Mouse (Mus musculus): ENCODE data around the gene D230025D16Rik. TPM values are rescaled to one million over a fixed set of nuclear protein-coding genes. Genes with fewer than 3 reads are reported as not detected.
A peak's percentile ranks its signal among the peaks of the same experiment; 100 is the strongest.

D230025D16Rik gene
- polyA plus RNA-seq, 1 experiment, result 22.1 TPM

DNA sequence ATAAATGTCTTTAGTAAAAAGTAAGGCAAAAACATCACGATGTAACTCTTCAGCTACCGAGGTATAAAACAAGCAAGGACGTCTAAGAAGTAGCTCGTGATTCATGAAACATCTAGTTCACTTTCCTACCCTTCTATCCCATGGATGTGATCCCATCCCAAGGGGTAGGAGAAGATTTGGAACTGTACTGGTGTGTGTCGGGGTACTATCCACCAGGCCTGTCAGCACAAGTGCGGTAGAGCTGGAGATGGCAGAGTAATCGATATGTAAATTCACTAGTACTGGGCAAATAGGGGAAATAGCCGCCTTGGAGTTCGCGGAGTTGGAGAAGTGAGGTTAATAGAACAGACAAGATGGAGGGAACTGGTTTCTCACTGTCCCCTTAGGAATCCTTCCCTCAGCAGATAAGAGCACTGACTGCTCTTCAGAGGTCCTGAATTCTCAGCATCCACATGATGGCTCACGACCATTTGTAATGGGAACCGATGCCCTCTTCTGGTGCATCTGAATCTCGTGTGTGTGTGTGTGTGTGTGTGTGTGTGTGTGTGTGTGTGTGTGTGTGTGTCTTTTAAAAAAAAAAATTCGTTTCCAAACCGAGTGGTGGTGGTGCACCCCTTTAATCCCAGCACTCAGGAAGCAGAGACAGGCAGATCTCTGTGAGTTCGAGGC is 38.4 kb downstream of the D230025D16Rik start:
- 50% methylated on average over 16 of the region's 16 CpGs for WGBS
- no peaks in the 10 kb centered on the region for H3K27me3 ChIP-seq (replicated peaks; ENCODE audit: control insufficient read depth, insufficient read depth, low read length)
- H3K4me3 ChIP-seq (ENCODE audit: insufficient read depth, low read depth, low read length), result no peak overlapping the region
- no peak overlapping the region for H3K27ac ChIP-seq (ENCODE audit: insufficient read depth, low read depth, low read length)
- TF ChIP-seq CTCF (conservative IDR thresholded peaks at IDR 0.05; ENCODE audit: insufficient read depth, insufficient read length, low read depth, low read length) (no peak), POLR2A (IDR thresholded peaks at IDR 0.05; ENCODE audit: low read depth, low read length) (no peak)
- peaks cover 1% of the 10 kb centered on the region for H3K36me3 ChIP-seq (ENCODE audit: control insufficient read depth, insufficient read depth, low read length)
- DNase-seq, result no peak
- peaks cover 3% of the 10 kb centered on the region; the same call in 1 of the 2 replicates for H3K4me1 ChIP-seq (ENCODE audit: control insufficient read depth, insufficient read depth, low read length)

GRCm38 (mm10) chr8:105264024-105264982 is 39.4 kb downstream of the D230025D16Rik start, which contains the start of the genes Tradd and Fbxl8:
Gene Tradd, minus strand, starts transcription at chr8:105264609.
Gene Fbxl8, plus strand, starts transcription at chr8:105264648.
- Histone ChIP-seq H3K4me3 (ENCODE audit: insufficient read depth, low read depth, low read length) (peak within 1 kb of the TSS; percentile 99), H3K36me3 (ENCODE audit: control insufficient read depth, insufficient read depth, low read length) (peaks cover 1% of the 10 kb centered on the region), H3K4me1 (ENCODE audit: control insufficient read depth, insufficient read depth, low read length) (peaks cover 5% of the 10 kb centered on the region; the same call in 1 of the 2 replicates), H3K27me3 (replicated peaks; ENCODE audit: control insufficient read depth, insufficient read depth, low read length) (no peaks in the 10 kb centered on the region), H3K27ac (ENCODE audit: insufficient read depth, low read depth, low read length) (peak within 1 kb of the TSS; percentile 26; the same call in 1 of the 2 replicates)
- 1% methylated on average over 54 of the region's 54 CpGs for WGBS
- DNase-seq, result peak; percentile 84
- no peak for TF ChIP-seq CTCF (conservative IDR thresholded peaks at IDR 0.05; ENCODE audit: insufficient read depth, insufficient read length, low read depth, low read length)
- TF ChIP-seq POLR2A (IDR thresholded peaks at IDR 0.05; ENCODE audit: low read depth, low read length), result peak; percentile 54

DNA sequence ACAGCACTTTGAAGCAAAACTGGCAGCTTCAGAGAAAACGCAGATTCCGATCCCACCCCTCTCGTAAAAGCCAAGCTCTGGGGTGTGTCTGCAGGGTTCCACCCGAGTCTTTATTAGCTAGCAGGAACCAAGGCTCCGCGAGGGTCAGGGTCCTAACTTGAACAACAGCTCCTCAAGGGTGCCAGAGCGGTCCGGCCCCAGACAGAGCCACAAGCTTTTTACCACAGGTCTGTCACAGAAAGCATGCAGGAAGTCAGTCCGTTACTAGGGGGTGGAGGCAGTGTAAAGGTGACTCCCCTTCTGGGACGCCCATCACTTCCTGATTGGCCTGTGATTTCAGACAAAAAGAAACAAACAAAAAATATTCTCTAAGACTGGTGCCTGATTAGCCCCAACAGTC is 40.2 kb downstream of the D230025D16Rik start:
- Histone ChIP-seq H3K4me3 (ENCODE audit: insufficient read depth, low read depth, low read length) (peak overlapping the region; percentile 99), H3K4me1 (ENCODE audit: control insufficient read depth, insufficient read depth, low read length) (peaks cover 3% of the 10 kb centered on the region; the same call in 1 of the 2 replicates), H3K27me3 (replicated peaks; ENCODE audit: control insufficient read depth, insufficient read depth, low read length) (no peaks in the 10 kb centered on the region), H3K27ac (ENCODE audit: insufficient read depth, low read depth, low read length) (0 out of 2 replicates have a peak overlapping the region, but pooled peaks have one; percentile 26), H3K36me3 (ENCODE audit: control insufficient read depth, insufficient read depth, low read length) (peaks cover 1% of the 10 kb centered on the region)
- no peak for TF ChIP-seq CTCF (conservative IDR thresholded peaks at IDR 0.05; ENCODE audit: insufficient read depth, insufficient read length, low read depth, low read length)
- no peak for TF ChIP-seq POLR2A (IDR thresholded peaks at IDR 0.05; ENCODE audit: low read depth, low read length)
- DNase-seq, result peak; percentile 60
- WGBS, result 7% methylated on average over 10 of the region's 10 CpGs

DNA sequence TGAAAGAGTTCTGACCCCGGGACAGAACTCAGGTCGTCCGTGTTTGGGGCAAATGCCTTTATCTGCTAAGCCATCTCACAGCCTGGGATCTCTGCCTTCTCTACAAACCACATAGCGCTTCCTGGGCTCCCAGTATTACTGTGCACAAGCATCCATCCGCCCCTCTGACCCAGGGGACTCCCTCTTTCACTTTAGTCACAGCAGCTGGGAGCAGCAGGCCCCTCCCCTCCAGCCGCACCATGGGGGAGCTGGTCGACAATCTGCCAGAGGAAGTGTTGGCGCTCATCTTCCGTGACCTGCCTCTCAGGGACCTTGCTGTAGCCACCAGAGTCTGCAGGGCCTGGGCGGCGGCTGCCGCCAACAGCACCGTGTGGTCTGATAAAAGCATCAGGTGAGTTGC is 41.8 kb downstream of the D230025D16Rik start:
- TF ChIP-seq CTCF (conservative IDR thresholded peaks at IDR 0.05; ENCODE audit: insufficient read depth, insufficient read length, low read depth, low read length) (no peak), POLR2A (IDR thresholded peaks at IDR 0.05; ENCODE audit: low read depth, low read length) (no peak)
- H3K36me3 ChIP-seq (ENCODE audit: control insufficient read depth, insufficient read depth, low read length), result peaks cover 1% of the 10 kb centered on the region
- 81% methylated on average over 13 of the region's 13 CpGs for WGBS
- H3K4me3 ChIP-seq (ENCODE audit: insufficient read depth, low read depth, low read length), result no peak overlapping the region
- no peak overlapping the region for H3K27ac ChIP-seq (ENCODE audit: insufficient read depth, low read depth, low read length)
- no peaks in the 10 kb centered on the region for H3K27me3 ChIP-seq (replicated peaks; ENCODE audit: control insufficient read depth, insufficient read depth, low read length)
- peaks cover 3% of the 10 kb centered on the region; the same call in 1 of the 2 replicates for H3K4me1 ChIP-seq (ENCODE audit: control insufficient read depth, insufficient read depth, low read length)
- DNase-seq, result no peak

DNA sequence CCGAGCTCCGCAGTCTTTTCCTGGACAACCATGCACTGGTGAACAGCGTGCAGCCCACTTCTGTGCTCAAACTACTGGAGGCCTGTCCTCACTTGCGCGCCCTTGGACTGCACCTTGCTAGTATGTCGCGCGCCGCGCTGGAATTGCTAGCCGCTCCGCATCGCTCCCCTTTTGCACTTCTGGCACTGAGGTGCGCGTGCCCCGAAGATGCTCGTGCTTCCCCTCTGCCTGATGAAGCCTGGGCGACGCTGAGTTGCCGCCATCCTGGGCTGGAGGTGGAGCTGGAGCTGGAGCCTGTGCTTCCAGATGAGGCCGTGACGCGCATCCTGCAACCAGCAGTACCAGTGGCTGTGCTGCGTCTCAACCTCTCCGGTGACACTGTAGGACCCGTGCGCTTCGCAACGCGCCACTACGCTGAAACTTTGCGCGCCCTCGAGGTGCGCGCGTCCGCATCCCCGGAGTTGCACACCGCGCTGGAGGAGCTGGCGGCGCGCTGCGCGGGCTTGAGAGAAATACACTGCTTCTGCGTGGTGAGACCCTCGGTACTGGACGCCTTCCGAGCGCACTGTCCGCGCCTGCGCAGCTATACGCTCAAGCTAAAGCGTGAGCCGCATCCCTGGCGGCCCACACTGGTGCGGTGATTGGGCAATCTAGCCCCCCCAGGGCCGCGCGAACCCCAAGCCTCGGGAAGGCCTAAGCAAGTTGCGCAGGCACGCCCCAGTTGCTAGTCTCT is 43.6 kb downstream of the D230025D16Rik start:
- Histone ChIP-seq H3K27ac (ENCODE audit: insufficient read depth, low read depth, low read length) (no peak overlapping the region), H3K36me3 (ENCODE audit: control insufficient read depth, insufficient read depth, low read length) (peaks cover 1% of the 10 kb centered on the region), H3K4me1 (ENCODE audit: control insufficient read depth, insufficient read depth, low read length) (peaks cover 3% of the 10 kb centered on the region; the same call in 1 of the 2 replicates), H3K4me3 (ENCODE audit: insufficient read depth, low read depth, low read length) (peak overlapping the region; percentile 56), H3K27me3 (replicated peaks; ENCODE audit: control insufficient read depth, insufficient read depth, low read length) (no peaks in the 10 kb centered on the region)
- TF ChIP-seq POLR2A (IDR thresholded peaks at IDR 0.05; ENCODE audit: low read depth, low read length), result no peak
- TF ChIP-seq CTCF (conservative IDR thresholded peaks at IDR 0.05; ENCODE audit: insufficient read depth, insufficient read length, low read depth, low read length), result no peak
- 38% methylated on average over 65 of the region's 65 CpGs for WGBS
- no peak for DNase-seq

- Histone ChIP-seq H3K4me1 (ENCODE audit: control insufficient read depth, insufficient read depth, low read length) (peaks cover 3% of the 10 kb centered on the region; the same call in 1 of the 2 replicates), H3K36me3 (ENCODE audit: control insufficient read depth, insufficient read depth, low read length) (peaks cover 1% of the 10 kb centered on the region), H3K27me3 (replicated peaks; ENCODE audit: control insufficient read depth, insufficient read depth, low read length) (no peaks in the 10 kb centered on the region), H3K4me3 (ENCODE audit: insufficient read depth, low read depth, low read length) (peak overlapping the region; percentile 56), H3K27ac (ENCODE audit: insufficient read depth, low read depth, low read length) (peak overlapping the region; percentile 59)
- 18% methylated on average over 10 of the region's 10 CpGs for WGBS
- TF ChIP-seq POLR2A (IDR thresholded peaks at IDR 0.05; ENCODE audit: low read depth, low read length) (no peak), CTCF (conservative IDR thresholded peaks at IDR 0.05; ENCODE audit: insufficient read depth, insufficient read length, low read depth, low read length) (no peak)
- peak; percentile 45 for DNase-seq
Measured at GRCm38 (mm10) chr8:105269075-105269458, 44.1 kb downstream of the D230025D16Rik start.

Measured in kidney, adult 2 months (tissue).